Mouse (Mus musculus) testis, adult 2 months (tissue): ENCODE results near the gene B3galt5.

Experiments
- CTCF ChIP-seq: fragments of 200-500 bp; IDR thresholded peaks from 2 replicates; pipeline ENCODE4 v1.5.1; 2012; ENCODE audit warnings: low read depth, mild to moderate bottlenecking, inconsistent platforms, low read length, moderate library complexity; ENCODE audit not compliant: control insufficient read depth, insufficient read depth, insufficient replicate concordance
- POLR2A ChIP-seq: fragments of 200-500 bp; IDR thresholded peaks from 2 replicates; pipeline ENCODE4 v1.6.1; 2012; ENCODE audit warnings: low read depth, mild to moderate bottlenecking, inconsistent platforms, low read length, moderate library complexity; ENCODE audit not compliant: control insufficient read depth

- TF ChIP-seq CTCF (no peak), POLR2A (no peak)
Observed at GRCm38 (mm10) chr16:96209789-96210188, 25.8 kb upstream of the B3galt5 start.
